Mouse (Mus musculus) MEL (cell line): ENCODE results near the gene Tmbim4. TPM values are rescaled to one million over a fixed set of nuclear protein-coding genes. Genes with fewer than 3 reads are reported as not detected.

ENCODE experiments used
- DNase-seq: peaks from one replicate; pipeline ENCODE4 v3.0.0; 2011; ENCODE audit warnings: low read depth, low spot score
- H3K27ac ChIP-seq: 2 replicates; pipeline ENCODE4 v1.5.1; 2012; ENCODE audit warnings: low read depth, mild to moderate bottlenecking, control low read depth, low read length, moderate library complexity; ENCODE audit not compliant: control insufficient read depth
- H3K27me3 ChIP-seq, 2 experiments: fragments of 150-350 bp in 1 of 2; sonication (generic) in 1 of 2; 2 replicates each; pipeline ENCODE4 v1.6.1; 2012; ENCODE audit warnings: low read length in 2 of 2, mild to moderate bottlenecking in 2 of 2, improper control_type of control experiment in 1 of 2, moderate library complexity in 1 of 2; ENCODE audit not compliant: insufficient read depth in 2 of 2, control insufficient read depth in 1 of 2
- H3K36me3 ChIP-seq, 2 experiments: 2 replicates each; pipeline ENCODE4 v1.6.1; 2012 to 2014; ENCODE audit warnings: low read length in 2 of 2, improper control_type of control experiment in 1 of 2, inconsistent platforms in 1 of 2, mild to moderate bottlenecking in 1 of 2; ENCODE audit not compliant: insufficient read depth in 2 of 2, control insufficient read depth in 1 of 2
- H3K4me1 ChIP-seq, 2 experiments: fragments of 150-350 bp in 1 of 2; sonication (generic) in 1 of 2; 2 replicates each; pipeline ENCODE4 v1.6.1; 2012; ENCODE audit warnings: low read length in 2 of 2, improper control_type of control experiment in 1 of 2, mild to moderate bottlenecking in 1 of 2; ENCODE audit not compliant: insufficient read depth in 2 of 2, control insufficient read depth in 1 of 2
- H3K4me3 ChIP-seq, 2 experiments: fragments of 150-350 bp in 1 of 2; sonication (generic) in 1 of 2; 2 replicates each; pipeline ENCODE4 v1.5.1; 2012; ENCODE audit warnings: low read depth in 2 of 2, low read length in 2 of 2, mild to moderate bottlenecking in 2 of 2, moderate library complexity in 2 of 2, control low read depth in 1 of 2, improper control_type of control experiment in 1 of 2; ENCODE audit not compliant: control insufficient read depth in 1 of 2, insufficient read depth in 1 of 2
- H3K79me2 ChIP-seq: 2 replicates; pipeline ENCODE4 v1.6.1; 2012; ENCODE audit warnings: mild to moderate bottlenecking, low read length, moderate library complexity; ENCODE audit not compliant: control insufficient read depth, poor library complexity, insufficient read depth
- H3K9ac ChIP-seq: 2 replicates; pipeline ENCODE4 v1.6.1; 2012; ENCODE audit warnings: low read depth, mild to moderate bottlenecking, control low read depth, low read length, moderate library complexity; ENCODE audit not compliant: control insufficient read depth, poor library complexity, severe bottlenecking
- H3K9me3 ChIP-seq: fragments of 150-350 bp; sonication (generic); replicated peaks from 2 replicates; pipeline ENCODE4 v1.6.1; 2012; ENCODE audit warnings: mild to moderate bottlenecking, low read length, improper control_type of control experiment, moderate library complexity; ENCODE audit not compliant: insufficient read depth
- CHD1 ChIP-seq: IDR thresholded peaks from 2 replicates; pipeline ENCODE4 v1.6.1; 2012; ENCODE audit warnings: low read depth, mild to moderate bottlenecking, inconsistent platforms, low read length, improper control_type of control experiment
- CHD2 ChIP-seq: IDR thresholded peaks from 2 replicates; pipeline ENCODE4 v1.6.1; 2011; ENCODE audit warnings: low read length, improper control_type of control experiment
- CTCF ChIP-seq, 3 experiments: IDR thresholded peaks in 2 of 3; conservative IDR thresholded peaks in 1 of 3; 2 replicates each; pipeline ENCODE4 v1.5.1; 2011 to 2012; ENCODE audit warnings: low read length in 3 of 3, low read depth in 2 of 3, mild to moderate bottlenecking in 2 of 3, improper control_type of control experiment in 1 of 3, inconsistent platforms in 1 of 3, mixed read lengths in 1 of 3, moderate library complexity in 1 of 3; ENCODE audit not compliant: control insufficient read depth in 1 of 3, insufficient read depth in 1 of 3, poor library complexity in 1 of 3, severe bottlenecking in 1 of 3
- ELF1 ChIP-seq: IDR thresholded peaks from 2 replicates; pipeline ENCODE4 v1.6.1; 2014; ENCODE audit warnings: low read depth, mild to moderate bottlenecking, inconsistent platforms, low read length, improper control_type of control experiment, moderate library complexity
- GATA1 ChIP-seq: IDR thresholded peaks from 2 replicates; pipeline ENCODE4 v1.6.1; 2011; ENCODE audit warnings: low read depth, low read length, improper control_type of control experiment
- HCFC1 ChIP-seq: IDR thresholded peaks from 2 replicates; pipeline ENCODE4 v1.6.1; 2012; ENCODE audit warnings: low read depth, mild to moderate bottlenecking, inconsistent platforms, low read length, improper control_type of control experiment, moderate library complexity
- JUND ChIP-seq: IDR thresholded peaks from 2 replicates; pipeline ENCODE4 v1.6.1; 2011; ENCODE audit warnings: low read depth, mild to moderate bottlenecking, improper control_type of control experiment, low read length
- KAT2A ChIP-seq: conservative IDR thresholded peaks from 2 replicates; pipeline ENCODE4 v1.6.1; 2012; ENCODE audit warnings: low read depth, low read length, improper control_type of control experiment, inconsistent platforms
- MYB ChIP-seq: IDR thresholded peaks from 2 replicates; pipeline ENCODE4 v1.6.1; 2011; ENCODE audit warnings: mild to moderate bottlenecking, low read depth, low read length, improper control_type of control experiment
- MYC ChIP-seq: IDR thresholded peaks from 2 replicates; pipeline ENCODE4 v1.6.1; 2011; ENCODE audit warnings: low read depth, mild to moderate bottlenecking, low read length, improper control_type of control experiment, moderate library complexity
- NELFE ChIP-seq: IDR thresholded peaks from 2 replicates; pipeline ENCODE4 v1.6.1; 2011; ENCODE audit warnings: low read depth, low read length, improper control_type of control experiment
- POLR2AphosphoS5 ChIP-seq: IDR thresholded peaks from 2 replicates; pipeline ENCODE4 v1.6.1; 2012; ENCODE audit warnings: low read depth, borderline replicate concordance, mild to moderate bottlenecking, inconsistent platforms, low read length, moderate library complexity, mixed read lengths
- RAD21 ChIP-seq: IDR thresholded peaks from 2 replicates; pipeline ENCODE4 v1.6.1; 2011; ENCODE audit warnings: mild to moderate bottlenecking, low read depth, low read length, improper control_type of control experiment
- RCOR1 ChIP-seq: IDR thresholded peaks from 2 replicates; pipeline ENCODE4 v1.6.1; 2012; ENCODE audit warnings: low read depth, mild to moderate bottlenecking, inconsistent platforms, low read length, improper control_type of control experiment
- SMC3 ChIP-seq: IDR thresholded peaks from 2 replicates; pipeline ENCODE4 v1.6.1; 2011; ENCODE audit warnings: low read depth, low read length, improper control_type of control experiment
- TAL1 ChIP-seq: IDR thresholded peaks from 2 replicates; pipeline ENCODE4 v1.6.1; 2012; ENCODE audit warnings: mild to moderate bottlenecking, inconsistent platforms, low read length, moderate library complexity, mixed read lengths
- USF1 ChIP-seq: IDR thresholded peaks from 2 replicates; pipeline ENCODE4 v1.6.1; 2014; ENCODE audit warnings: low read depth, mild to moderate bottlenecking, inconsistent platforms, low read length, improper control_type of control experiment, moderate library complexity
- ZC3H11A ChIP-seq: IDR thresholded peaks from 2 replicates; pipeline ENCODE4 v1.6.1; 2012; ENCODE audit warnings: low read depth, mild to moderate bottlenecking, inconsistent platforms, low read length, improper control_type of control experiment
- ZNF384 ChIP-seq: IDR thresholded peaks from 2 replicates; pipeline ENCODE4 v1.6.1; 2012; ENCODE audit warnings: low read depth, mild to moderate bottlenecking, inconsistent platforms, low read length, improper control_type of control experiment
- polyA plus RNA-seq, 2 experiments: library from polyadenylated mRNA; stranded (reverse) in 1 of 2; unstranded in 1 of 2; fragments of >175 nt in 1 of 2; fragments of >200 nt in 1 of 2; gene quantifications; 2 replicates each; pipeline versions ENCODE4 v1.2.1 to v1.2.4; 2012; ENCODE audit warnings: low replicate concordance in 2 of 2, low read depth in 1 of 2; ENCODE audit not compliant: insufficient read length in 2 of 2, insufficient read depth in 1 of 2, missing spikeins in 1 of 2
- total RNA-seq: library from RNA; depleted of rRNA; stranded (reverse); fragments of 300-350 nt; gene quantifications from 2 replicates; pipeline ENCODE4 v1.2.3, GENCODE M21; 2012

Gene Tmbim4
- total and polyA plus RNA-seq, 3 experiments, result 52.5 to 80.3 TPM; not detected in 1

- Histone ChIP-seq H3K4me1 (no peaks in the 10 kb centered on the region), H3K27ac (no peak overlapping the region), H3K27me3 (no peaks in the 10 kb centered on the region), H3K9ac (peak overlapping the region; percentile 41; the same call in 1 of the 2 replicates), H3K36me3 (no peaks in the 10 kb centered on the region), H3K9me3 (no peaks in the 10 kb centered on the region), H3K79me2 (no peaks in the 10 kb centered on the region), H3K4me3 (peak overlapping the region; percentile 23 to 42)
- TF ChIP-seq KAT2A, result no peak
- no peak for TF ChIP-seq CHD1
- no peak for TF ChIP-seq HCFC1
- peak; percentile 41 to 76 (median 76) for TF ChIP-seq CTCF (IDR thresholded peaks at IDR 0.05 in 2 of 3, conservative IDR thresholded peaks at IDR 0.05 in 1 of 3; ENCODE audit: control insufficient read depth in 1 of 3, insufficient read depth in 1 of 3, low read depth in 2 of 3, low read length in 3 of 3, poor library complexity in 1 of 3, severe bottlenecking in 1 of 3)
- TF ChIP-seq SMC3, result peak; percentile 64
- no peak for TF ChIP-seq ELF1
- TF ChIP-seq USF1, result no peak
- peak; percentile 62 for TF ChIP-seq RAD21
- no peak for TF ChIP-seq POLR2AphosphoS5
- TF ChIP-seq ZNF384, result no peak
- DNase-seq, result peak; percentile 93
Observed at GRCm38 (mm10) chr10:120246994-120247750, 45.8 kb downstream of the Tmbim4 start.

- Histone ChIP-seq H3K79me2 (no peaks in the 10 kb centered on the region), H3K4me1 (no peaks in the 10 kb centered on the region)
- TF ChIP-seq HCFC1, result no peak
- peak; percentile 10 to 65 (median 33); a peak in 2 of 6 replicates for TF ChIP-seq CTCF (IDR thresholded peaks at IDR 0.05 in 2 of 3, conservative IDR thresholded peaks at IDR 0.05 in 1 of 3; ENCODE audit: control insufficient read depth in 1 of 3, insufficient read depth in 1 of 3, low read depth in 2 of 3, low read length in 3 of 3, poor library complexity in 1 of 3, severe bottlenecking in 1 of 3)
- no peak for TF ChIP-seq TAL1
- TF ChIP-seq MYB, result no peak
- TF ChIP-seq RCOR1, result no peak
- no peak for TF ChIP-seq ELF1
- TF ChIP-seq ZC3H11A, result no peak
- peak; percentile 41 for TF ChIP-seq RAD21
- TF ChIP-seq USF1, result no peak
- TF ChIP-seq CHD2, result no peak
- TF ChIP-seq NELFE, result no peak
- TF ChIP-seq MYC, result no peak
- TF ChIP-seq SMC3, result peak; percentile 37; the same call in 1 of the 2 replicates
- no peak for TF ChIP-seq JUND
- peak; percentile 65 for TF ChIP-seq GATA1
- TF ChIP-seq, all 39 proteins: peak for 4
- H3K36me3 ChIP-seq, result no peaks in the 10 kb centered on the region
- no peak overlapping the region for H3K9ac ChIP-seq
- H3K9me3 ChIP-seq, result no peaks in the 10 kb centered on the region
- no peak overlapping the region for H3K27ac ChIP-seq
- H3K4me3 ChIP-seq, result no peak overlapping the region
- DNase-seq, result peak; percentile 41
- no peaks in the 10 kb centered on the region; a peak in 1 of 4 replicates for H3K27me3 ChIP-seq
Observed at GRCm38 (mm10) chr10:120250911-120251683, 49.7 kb downstream of the Tmbim4 start.
